Mouse (Mus musculus): Measurements from ENCODE around the gene 1700001O22Rik. TPM values are rescaled to one million over a fixed set of nuclear protein-coding genes. Genes with fewer than 3 reads are reported as not detected.

The 1700001O22Rik gene
- polyA plus RNA-seq, 1 experiment from 2014 or later: 2.6 TPM

DNA sequence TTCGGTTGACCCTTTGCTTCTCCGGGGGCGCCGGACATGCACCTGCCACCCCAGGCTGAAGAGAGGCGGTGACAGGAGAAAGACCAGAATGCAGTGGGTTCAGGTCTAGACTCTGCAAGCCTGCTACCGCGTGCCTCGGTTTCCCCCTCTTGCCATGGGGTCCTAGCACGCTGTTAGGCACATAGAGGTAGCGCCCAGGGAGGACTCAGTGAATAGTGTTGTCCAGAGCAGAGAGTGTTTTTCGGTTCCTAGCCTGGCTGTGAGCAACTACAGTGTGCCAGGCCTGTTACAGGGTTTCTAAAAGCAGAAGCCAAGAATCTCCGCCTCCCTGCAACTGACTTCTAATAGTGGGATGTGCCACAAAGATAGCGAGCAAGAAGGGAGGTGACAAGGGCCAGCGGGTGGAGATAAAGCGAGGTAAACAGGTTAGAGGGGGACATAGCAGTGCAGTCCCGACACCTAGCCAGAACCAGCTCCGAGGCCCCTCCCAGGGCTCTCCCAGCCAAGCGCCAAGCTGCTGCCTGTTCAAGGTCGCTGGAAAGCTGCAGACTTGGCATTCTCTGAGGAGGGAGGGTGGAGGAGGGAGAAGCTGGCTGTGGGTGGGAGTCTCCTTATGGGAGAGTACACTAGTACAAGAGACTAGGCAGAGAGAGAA is 31.5 kb downstream of the 1700001O22Rik start:
- Histone ChIP-seq H3K27ac (replicated peaks) (peak overlapping the region; percentile 89), H3K4me3 (peak overlapping the region; percentile 44), H3K4me2 (replicated peaks) (peak overlapping the region; percentile 81), H3K4me1 (peaks cover 28% of the 10 kb centered on the region), H3K27me3 (no peaks in the 10 kb centered on the region), H3K9me3 (no peaks in the 10 kb centered on the region), H3K9ac (replicated peaks) (peak overlapping the region; percentile 60), H3K36me3 (no peaks in the 10 kb centered on the region)
- ATAC-seq (replicated peaks): peak; percentile 79
- 7% methylated on average over 19 of the region's 19 CpGs for WGBS

DNA sequence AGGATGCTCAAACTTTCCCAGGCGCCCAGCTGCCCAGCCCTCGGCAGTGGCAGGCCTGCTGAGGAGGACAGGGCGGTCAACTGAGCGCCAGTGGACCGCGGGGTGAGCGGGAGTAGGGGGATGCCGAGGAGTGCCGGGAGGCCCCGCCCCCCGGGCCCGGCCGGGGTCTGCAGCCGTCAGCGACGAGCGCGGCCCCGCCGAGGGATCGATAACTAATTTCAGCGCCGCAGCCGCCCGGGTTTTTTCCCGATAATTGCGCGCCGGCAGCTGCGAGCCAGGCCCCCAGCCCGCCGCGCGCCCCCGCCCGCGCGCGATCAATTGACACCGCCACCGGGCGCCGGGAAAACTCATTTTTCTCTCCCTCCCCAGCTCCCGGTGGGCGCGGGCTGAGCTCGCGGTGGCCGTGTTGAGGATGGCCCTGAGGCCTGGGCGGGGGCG is 32.1 kb downstream of the 1700001O22Rik start:
- 0 out of 2 replicates have a peak, but pooled peaks have one; percentile 11 for ATAC-seq (replicated peaks)
- Histone ChIP-seq H3K9me3 (no peaks in the 10 kb centered on the region), H3K4me1 (peaks cover 28% of the 10 kb centered on the region), H3K9ac (replicated peaks) (peak overlapping the region; percentile 60), H3K27ac (replicated peaks) (peak overlapping the region; percentile 89), H3K36me3 (no peaks in the 10 kb centered on the region), H3K4me3 (peak overlapping the region; percentile 44), H3K4me2 (replicated peaks) (peak overlapping the region; percentile 81), H3K27me3 (no peaks in the 10 kb centered on the region)
- WGBS: under 1% methylated on average over 50 of the region's 51 CpGs

DNA sequence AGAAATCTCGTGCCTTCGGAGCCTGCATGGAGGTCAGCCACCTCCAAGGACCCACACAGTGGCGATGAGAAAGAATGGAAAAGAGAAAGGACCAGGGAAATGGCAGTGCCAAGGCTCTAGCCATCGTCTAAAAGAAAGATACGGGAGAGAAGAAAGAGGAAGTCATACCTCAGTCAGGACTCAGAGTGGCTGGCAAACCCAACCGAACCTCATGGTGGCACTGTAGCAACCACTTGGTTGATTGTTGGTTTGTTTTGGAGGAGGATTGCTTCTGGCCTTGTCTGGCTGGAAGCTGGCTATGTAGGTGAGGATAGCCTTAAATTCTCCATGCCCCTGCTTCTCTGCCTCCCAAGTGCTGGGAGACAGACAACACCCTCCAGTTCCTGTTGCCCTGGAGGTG is 34.3 kb downstream of the 1700001O22Rik start:
- no peak overlapping the region for H3K27ac ChIP-seq (replicated peaks)
- peaks cover 28% of the 10 kb centered on the region for H3K4me1 ChIP-seq
- WGBS: 57% methylated on average over 6 of the region's 6 CpGs
- H3K9me3 ChIP-seq: no peaks in the 10 kb centered on the region
- H3K9ac ChIP-seq (replicated peaks): no peak overlapping the region
- H3K4me3 ChIP-seq: no peak overlapping the region
- no peak for ATAC-seq (replicated peaks)
- H3K4me2 ChIP-seq (replicated peaks): no peak overlapping the region
- H3K36me3 ChIP-seq: no peaks in the 10 kb centered on the region
- no peaks in the 10 kb centered on the region for H3K27me3 ChIP-seq

DNA sequence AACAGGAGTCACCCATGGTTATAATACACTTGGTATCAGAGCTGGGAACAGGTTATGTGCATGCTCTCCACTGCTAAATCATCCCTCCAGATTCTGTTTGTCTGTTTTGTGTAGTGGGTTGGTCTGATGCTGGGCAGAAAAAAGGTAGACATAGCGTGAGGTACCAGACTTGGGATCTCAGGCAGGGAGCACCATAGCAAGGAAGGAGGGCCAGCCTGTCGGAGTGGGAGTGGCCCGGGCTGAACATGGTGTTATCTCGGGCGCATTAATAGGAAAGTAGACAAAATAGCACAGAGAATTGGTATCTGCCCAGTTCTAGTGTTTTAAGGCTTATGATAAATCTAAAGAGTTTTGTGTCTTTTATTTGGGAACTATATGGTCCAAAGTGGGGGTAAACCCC is 34.9 kb downstream of the 1700001O22Rik start:
- no peak overlapping the region for H3K4me3 ChIP-seq
- H3K27me3 ChIP-seq: no peaks in the 10 kb centered on the region
- no peaks in the 10 kb centered on the region for H3K9me3 ChIP-seq
- no peaks in the 10 kb centered on the region for H3K36me3 ChIP-seq
- WGBS: 82% methylated on average over 5 of the region's 5 CpGs
- peaks cover 28% of the 10 kb centered on the region for H3K4me1 ChIP-seq
- no peak overlapping the region for H3K9ac ChIP-seq (replicated peaks)
- no peak for ATAC-seq (replicated peaks)
- H3K27ac ChIP-seq (replicated peaks): peak overlapping the region; percentile 24; the same call in 1 of the 2 replicates
- H3K4me2 ChIP-seq (replicated peaks): no peak overlapping the region

DNA sequence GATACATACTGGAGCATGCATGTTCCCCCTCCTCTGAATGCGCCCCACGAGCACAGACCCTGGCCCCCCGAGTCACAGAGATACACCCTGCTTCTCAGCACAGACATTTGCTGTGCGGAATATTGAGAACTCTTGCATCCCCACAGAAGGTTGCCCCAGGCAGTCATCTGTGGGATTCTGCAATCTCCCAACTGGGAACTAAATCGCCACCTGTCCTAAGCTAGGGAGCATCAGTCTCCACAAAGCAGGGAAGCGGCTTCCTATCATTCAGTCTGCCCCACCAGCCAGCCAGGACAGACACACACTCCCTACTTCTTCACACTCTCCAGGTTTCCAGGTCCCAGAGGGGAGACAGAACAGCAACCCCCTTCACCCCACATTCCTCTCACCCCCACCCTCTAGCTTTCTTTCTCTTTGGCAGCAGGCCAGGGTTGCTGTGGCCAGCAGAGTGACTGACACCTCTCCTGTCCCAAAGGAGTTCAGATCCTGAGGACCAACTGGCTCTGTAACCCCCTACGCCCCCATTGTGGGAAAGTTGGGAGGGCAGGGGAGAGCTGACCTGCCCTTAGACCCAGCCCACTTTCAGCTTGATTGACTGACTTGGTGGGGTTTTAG is 35.7 kb downstream of the 1700001O22Rik start:
- Histone ChIP-seq H3K36me3 (no peaks in the 10 kb centered on the region), H3K4me1 (peaks cover 25% of the 10 kb centered on the region), H3K4me3 (no peak overlapping the region), H3K27ac (replicated peaks) (peak overlapping the region; percentile 28), H3K9ac (replicated peaks) (no peak overlapping the region), H3K9me3 (no peaks in the 10 kb centered on the region), H3K4me2 (replicated peaks) (no peak overlapping the region), H3K27me3 (no peaks in the 10 kb centered on the region)
- 49% methylated on average over 7 of the region's 7 CpGs for WGBS
- ATAC-seq (replicated peaks): no peak

DNA sequence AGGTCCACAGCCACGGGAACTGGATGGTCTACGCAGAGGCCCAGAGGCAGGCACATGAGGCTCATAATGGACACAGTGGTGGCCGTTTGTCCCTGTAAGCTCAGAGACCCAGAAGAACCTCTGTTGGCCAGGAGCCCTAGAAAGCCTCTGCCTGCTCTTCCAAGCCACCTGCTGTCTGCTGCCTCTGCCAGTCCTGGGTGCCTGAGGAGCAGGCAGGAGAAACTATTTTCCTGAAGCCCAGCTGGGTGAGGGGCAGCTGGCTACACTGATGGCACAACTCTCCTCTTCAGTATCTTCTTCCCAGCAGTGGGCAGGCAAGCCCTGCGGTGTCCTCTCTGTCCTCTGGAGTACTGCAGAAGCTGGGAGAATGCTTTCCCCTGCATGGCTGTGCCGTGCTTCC is 37.0 kb downstream of the 1700001O22Rik start:
- Histone ChIP-seq H3K9ac (replicated peaks) (no peak overlapping the region), H3K27me3 (no peaks in the 10 kb centered on the region), H3K4me3 (no peak overlapping the region), H3K4me1 (peaks cover 14% of the 10 kb centered on the region), H3K4me2 (replicated peaks) (no peak overlapping the region), H3K9me3 (no peaks in the 10 kb centered on the region), H3K27ac (replicated peaks) (peak overlapping the region; percentile 9; the same call in 1 of the 2 replicates), H3K36me3 (no peaks in the 10 kb centered on the region)
- WGBS: 81% methylated on average over 5 of the region's 5 CpGs
- no peak for ATAC-seq (replicated peaks)

DNA sequence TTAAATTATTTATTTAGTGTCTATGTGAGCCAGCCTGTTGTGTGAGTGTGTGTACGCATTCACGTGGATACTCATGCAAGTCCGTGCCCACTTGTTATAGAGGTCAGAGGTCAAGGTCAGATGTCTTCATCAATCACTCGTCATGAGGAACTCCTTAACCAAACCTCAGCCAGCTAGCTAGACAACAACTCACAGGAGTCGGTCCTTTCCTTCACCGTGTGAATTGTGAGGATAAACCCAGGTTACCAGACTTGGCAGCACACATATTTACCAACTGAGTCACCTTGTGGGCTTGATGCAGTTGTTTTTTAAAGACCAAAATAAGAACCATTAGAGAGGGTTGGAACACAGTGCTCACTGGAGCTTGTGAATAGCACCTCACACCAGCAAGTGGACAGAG is 42.8 kb downstream of the 1700001O22Rik start:
- ATAC-seq (replicated peaks): no peak
- H3K9me3 ChIP-seq: no peaks in the 10 kb centered on the region
- no peak overlapping the region for H3K4me3 ChIP-seq
- no peak overlapping the region for H3K27ac ChIP-seq (replicated peaks)
- no peak overlapping the region for H3K9ac ChIP-seq (replicated peaks)
- peaks cover 24% of the 10 kb centered on the region for H3K4me1 ChIP-seq
- H3K4me2 ChIP-seq (replicated peaks): no peak overlapping the region
- WGBS: 65% methylated on average over 6 of the region's 6 CpGs
- H3K36me3 ChIP-seq: no peaks in the 10 kb centered on the region
- H3K27me3 ChIP-seq: no peaks in the 10 kb centered on the region

DNA sequence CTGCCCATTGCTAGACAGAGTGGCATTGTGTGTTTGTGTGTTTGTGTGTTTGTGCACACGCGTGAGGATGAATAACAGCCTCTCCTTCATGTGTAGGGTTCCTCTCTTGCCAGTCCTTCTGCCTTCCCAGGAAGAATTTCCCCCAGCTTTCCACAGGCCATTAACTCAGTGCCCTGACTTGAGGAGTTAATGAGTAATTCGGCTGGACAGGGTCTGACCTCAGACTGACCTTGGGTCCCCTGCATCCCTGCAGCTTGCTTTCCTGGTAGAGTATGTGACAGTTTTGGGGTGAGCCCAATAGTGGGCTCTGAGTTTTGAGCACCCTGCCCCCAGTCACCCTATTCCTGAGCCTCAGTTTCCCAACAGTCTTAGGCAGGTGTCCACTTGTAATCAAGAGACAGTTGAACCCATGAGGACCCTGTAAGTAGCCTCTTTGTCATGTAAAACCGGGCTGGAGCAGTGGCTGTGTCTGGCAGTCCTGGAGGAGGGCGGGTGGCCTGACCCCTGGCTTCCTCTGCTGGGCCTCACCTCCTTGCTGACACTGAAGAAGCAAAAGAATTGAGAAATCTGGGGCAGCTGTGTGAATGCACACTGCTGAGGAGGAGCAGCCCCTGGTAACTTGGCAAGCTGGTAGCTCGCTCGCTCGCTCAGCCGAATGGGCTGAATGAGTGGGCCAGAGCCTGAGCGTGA is 43.5 kb downstream of the 1700001O22Rik start:
- ATAC-seq (replicated peaks): no peak
- Histone ChIP-seq H3K9ac (replicated peaks) (no peak overlapping the region), H3K27ac (replicated peaks) (0 out of 2 replicates have a peak overlapping the region, but pooled peaks have one; percentile 11), H3K4me2 (replicated peaks) (no peak overlapping the region), H3K9me3 (no peaks in the 10 kb centered on the region), H3K36me3 (no peaks in the 10 kb centered on the region), H3K4me1 (peaks cover 24% of the 10 kb centered on the region), H3K4me3 (no peak overlapping the region), H3K27me3 (no peaks in the 10 kb centered on the region)
- 44% methylated on average over 10 of the region's 10 CpGs for WGBS

DNA sequence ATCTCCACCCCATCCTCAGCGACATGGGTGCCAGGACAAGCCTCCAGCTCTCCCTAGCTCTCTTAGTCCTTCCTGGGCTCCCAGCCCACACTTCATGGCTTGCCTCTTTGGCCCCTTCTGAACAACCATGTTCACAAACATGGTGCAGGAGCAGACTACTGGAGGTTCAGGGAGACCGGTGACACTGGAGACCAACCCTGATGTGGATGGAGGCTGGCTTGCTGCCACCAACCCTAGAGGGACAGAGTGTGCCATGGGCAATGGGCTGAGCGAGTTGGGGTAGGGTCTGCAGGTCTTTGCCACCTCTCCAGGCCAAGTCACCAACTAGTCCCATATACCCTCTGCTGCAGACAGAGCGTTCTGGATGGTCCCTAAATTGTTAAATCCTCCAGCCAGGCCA is 44.0 kb downstream of the 1700001O22Rik start:
- Histone ChIP-seq H3K27me3 (no peaks in the 10 kb centered on the region), H3K9ac (replicated peaks) (no peak overlapping the region), H3K4me1 (peaks cover 24% of the 10 kb centered on the region), H3K4me3 (no peak overlapping the region), H3K4me2 (replicated peaks) (no peak overlapping the region), H3K36me3 (no peaks in the 10 kb centered on the region), H3K27ac (replicated peaks) (peak overlapping the region; percentile 71), H3K9me3 (no peaks in the 10 kb centered on the region)
- ATAC-seq (replicated peaks): no peak
- 74% methylated on average over 4 of the region's 4 CpGs for WGBS

DNA sequence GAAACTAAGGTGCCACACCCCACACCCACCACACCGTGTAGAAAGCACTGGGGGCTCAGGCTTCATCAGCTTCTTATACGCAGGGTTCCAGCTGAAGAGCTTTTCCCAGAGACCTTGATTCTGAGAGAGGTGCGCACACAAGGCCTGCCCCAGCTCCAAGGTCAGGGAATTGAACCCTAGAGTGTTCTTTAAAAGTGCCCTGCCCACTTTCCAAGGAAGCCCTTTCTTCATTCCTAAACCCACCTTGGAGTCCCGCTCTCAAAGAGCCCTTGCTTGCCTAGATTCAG is 44.4 kb downstream of the 1700001O22Rik start:
- no peak for ATAC-seq (replicated peaks)
- no peak overlapping the region for H3K9ac ChIP-seq (replicated peaks)
- peak overlapping the region; percentile 71 for H3K27ac ChIP-seq (replicated peaks)
- peaks cover 24% of the 10 kb centered on the region for H3K4me1 ChIP-seq
- H3K4me2 ChIP-seq (replicated peaks): no peak overlapping the region
- no peak overlapping the region for H3K4me3 ChIP-seq
- H3K27me3 ChIP-seq: no peaks in the 10 kb centered on the region
- no peaks in the 10 kb centered on the region for H3K36me3 ChIP-seq
- WGBS: 50% methylated on average over 4 of the region's 4 CpGs
- no peaks in the 10 kb centered on the region for H3K9me3 ChIP-seq

DNA sequence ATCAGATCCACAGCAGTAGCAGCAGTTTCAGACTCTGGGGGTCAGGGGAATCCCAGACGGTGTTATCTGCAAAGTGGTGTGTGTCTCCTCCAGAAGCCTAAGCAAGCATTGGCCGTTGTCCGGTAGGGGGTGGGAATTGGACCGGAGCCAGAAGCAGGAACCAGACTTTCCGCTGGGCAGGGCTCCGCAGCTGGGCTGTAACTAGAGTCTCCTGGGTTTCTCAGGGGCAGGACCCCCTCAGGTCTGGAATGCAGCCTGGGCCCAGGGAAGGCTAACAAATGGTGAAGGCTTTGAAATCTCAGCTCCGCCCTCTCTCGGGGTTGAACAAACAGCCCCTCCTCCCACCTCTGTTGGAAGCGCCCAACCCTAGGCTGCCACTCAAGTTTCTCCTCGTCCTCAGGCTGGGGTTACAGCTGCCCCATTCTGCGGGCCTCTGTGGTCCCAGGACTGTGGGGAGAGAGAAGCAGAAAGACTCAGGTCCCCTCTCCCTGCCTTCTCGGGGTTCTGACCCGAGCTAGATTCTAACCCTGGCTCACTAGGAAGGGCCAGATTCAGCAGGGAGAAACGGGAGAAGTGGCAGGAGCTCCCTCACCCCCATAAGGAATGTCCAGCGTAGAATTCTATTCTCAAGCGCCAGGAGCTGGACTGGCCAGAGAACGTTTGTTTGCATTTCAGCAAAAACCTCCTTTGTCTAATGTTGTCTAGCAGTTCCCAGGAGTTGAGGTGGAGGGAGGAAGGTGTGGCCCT is 44.9 kb downstream of the 1700001O22Rik start:
- H3K4me1 ChIP-seq: peaks cover 24% of the 10 kb centered on the region
- H3K36me3 ChIP-seq: no peaks in the 10 kb centered on the region
- peak; percentile 77 for ATAC-seq (replicated peaks)
- H3K4me2 ChIP-seq (replicated peaks): no peak overlapping the region; the same call in 1 of the 2 replicates
- no peaks in the 10 kb centered on the region for H3K27me3 ChIP-seq
- peak overlapping the region; percentile 71 for H3K27ac ChIP-seq (replicated peaks)
- no peak overlapping the region for H3K4me3 ChIP-seq
- no peak overlapping the region for H3K9ac ChIP-seq (replicated peaks)
- WGBS: 3% methylated on average over 17 of the region's 17 CpGs
- no peaks in the 10 kb centered on the region for H3K9me3 ChIP-seq
